Mouse (Mus musculus): ENCODE data around the gene Pcsk5. TPM values are rescaled to one million over a fixed set of nuclear protein-coding genes. Genes with fewer than 3 reads are reported as not detected.

Pcsk5 gene
- polyA plus RNA-seq, 1 experiment from 2014 or later, result 14.3 TPM

DNA sequence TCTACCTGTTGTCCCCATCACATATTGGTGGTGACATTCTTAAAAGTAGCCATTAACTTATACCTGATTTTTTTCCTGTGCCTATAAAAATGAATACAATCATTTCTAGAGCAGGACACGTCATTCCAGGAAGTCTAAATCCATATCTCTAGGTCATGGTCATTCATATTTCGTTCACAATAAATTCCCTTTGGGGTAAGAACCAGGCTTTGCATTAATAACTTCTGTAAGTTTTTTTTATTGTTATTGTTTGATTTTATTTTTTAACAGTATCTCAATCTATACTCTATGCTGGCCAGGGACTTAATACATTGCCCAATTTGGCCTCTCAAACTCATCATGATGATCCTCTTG, 408.9 kb downstream of the Pcsk5 start:
- H3K36me3 ChIP-seq (replicated peaks), result no peaks in the 10 kb centered on the region
- H3K4me3 ChIP-seq, result no peak overlapping the region
- WGBS, result 81% methylated on average over 2 of the region's 2 CpGs
- H3K27ac ChIP-seq (replicated peaks), result no peak overlapping the region
- H3K27me3 ChIP-seq (replicated peaks; ENCODE audit: low read depth, poor library complexity, severe bottlenecking), result no peaks in the 10 kb centered on the region
- no peak for DNase-seq (ENCODE audit: low spot score)
- H3K4me1 ChIP-seq, result no peaks in the 10 kb centered on the region
- H3K9me3 ChIP-seq, result no peaks in the 10 kb centered on the region

DNA sequence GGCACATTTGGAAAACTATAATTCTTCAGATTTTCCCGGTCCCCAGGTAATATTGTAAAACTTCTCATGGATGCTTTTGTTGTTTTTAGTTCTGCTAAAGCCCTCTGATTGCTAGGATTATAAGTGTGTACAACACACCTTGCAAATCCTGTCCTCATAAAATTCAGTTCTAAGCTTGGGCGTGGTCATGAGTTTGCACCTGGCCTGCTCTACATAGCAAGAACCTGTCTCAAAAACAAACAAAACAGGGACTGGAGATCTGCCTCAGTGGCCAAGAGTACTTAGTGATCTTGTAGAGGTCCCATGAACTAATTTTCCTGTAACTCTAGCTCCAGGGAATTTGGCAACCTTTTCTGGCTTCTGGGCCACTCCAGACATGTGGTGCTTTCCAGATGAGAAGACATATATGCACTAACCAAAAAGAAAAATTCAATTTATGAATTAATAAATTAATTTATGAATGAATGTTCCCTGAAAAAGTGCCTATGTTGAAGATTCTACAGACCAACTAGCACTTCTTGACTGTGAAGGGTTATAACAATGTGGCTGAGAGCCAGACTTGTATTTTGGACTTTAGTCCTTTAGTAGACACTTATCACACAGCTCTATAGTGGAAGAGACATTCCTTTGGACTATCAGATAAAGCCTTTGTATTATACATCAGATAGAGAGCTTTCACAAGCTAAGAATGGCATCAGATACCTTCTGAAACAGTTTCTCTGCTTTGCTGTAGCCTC, 409.4 kb downstream of the Pcsk5 start:
- H3K27me3 ChIP-seq (replicated peaks; ENCODE audit: low read depth, poor library complexity, severe bottlenecking), result no peaks in the 10 kb centered on the region
- WGBS, result 91% methylated on average over 2 of the region's 2 CpGs
- H3K4me1 ChIP-seq, result no peaks in the 10 kb centered on the region
- no peak overlapping the region for H3K27ac ChIP-seq (replicated peaks)
- DNase-seq (ENCODE audit: low spot score), result no peak
- H3K9me3 ChIP-seq, result no peaks in the 10 kb centered on the region
- H3K4me3 ChIP-seq, result no peak overlapping the region
- H3K36me3 ChIP-seq (replicated peaks), result no peaks in the 10 kb centered on the region

DNA sequence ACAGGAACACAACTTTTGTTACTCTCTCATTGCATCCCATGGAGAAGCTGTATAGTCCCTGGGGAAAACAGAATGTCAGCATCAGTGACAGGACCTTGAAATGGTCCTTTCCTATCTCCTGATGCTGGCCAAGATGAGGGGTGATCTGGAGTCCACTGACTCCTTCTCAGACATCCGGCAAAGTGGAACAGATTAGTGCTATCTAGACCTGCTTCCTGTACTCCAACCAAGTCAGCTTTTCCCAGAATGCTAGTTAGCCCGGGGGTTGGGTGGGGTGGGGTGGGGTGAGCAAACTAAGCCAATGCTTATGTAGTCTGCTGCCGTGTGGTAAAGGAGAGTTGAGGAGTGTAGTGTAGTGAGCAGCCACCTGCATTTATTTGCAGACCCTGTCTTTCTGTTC, 414.1 kb downstream of the Pcsk5 start:
- Histone ChIP-seq H3K27ac (replicated peaks) (no peak overlapping the region), H3K4me3 (no peak overlapping the region), H3K27me3 (replicated peaks; ENCODE audit: low read depth, poor library complexity, severe bottlenecking) (no peaks in the 10 kb centered on the region), H3K9me3 (no peaks in the 10 kb centered on the region), H3K36me3 (replicated peaks) (no peaks in the 10 kb centered on the region), H3K4me1 (no peaks in the 10 kb centered on the region)
- WGBS, result 81% methylated on average over 3 of the region's 3 CpGs
- DNase-seq (ENCODE audit: low spot score), result no peak

DNA sequence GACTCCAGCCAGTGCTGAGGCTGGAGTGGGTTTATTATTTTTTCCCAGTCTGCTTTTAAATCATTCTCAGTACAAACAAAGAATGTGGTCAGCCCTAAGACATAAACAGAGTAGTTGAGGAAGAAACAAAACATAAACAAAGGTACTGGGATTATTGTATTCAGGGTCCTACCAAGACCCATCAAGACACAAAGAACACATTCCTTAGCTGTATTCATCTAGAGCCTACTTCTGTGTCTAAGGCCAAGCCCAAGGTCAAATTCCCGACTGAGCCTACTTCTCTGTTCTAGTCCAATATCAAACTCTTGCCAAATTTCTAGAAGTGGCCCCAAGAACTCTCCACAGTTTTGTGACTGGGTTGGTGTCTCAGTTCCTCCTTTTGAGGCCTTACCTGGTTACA, 419.6 kb downstream of the Pcsk5 start:
- DNase-seq (ENCODE audit: low spot score), result no peak
- H3K27ac ChIP-seq (replicated peaks), result no peak overlapping the region
- no peaks in the 10 kb centered on the region for H3K4me1 ChIP-seq
- H3K27me3 ChIP-seq (replicated peaks; ENCODE audit: low read depth, poor library complexity, severe bottlenecking), result no peaks in the 10 kb centered on the region
- WGBS, result 79% methylated on average over 1 of the region's 1 CpGs
- H3K9me3 ChIP-seq, result no peaks in the 10 kb centered on the region
- no peaks in the 10 kb centered on the region for H3K36me3 ChIP-seq (replicated peaks)
- no peak overlapping the region for H3K4me3 ChIP-seq

DNA sequence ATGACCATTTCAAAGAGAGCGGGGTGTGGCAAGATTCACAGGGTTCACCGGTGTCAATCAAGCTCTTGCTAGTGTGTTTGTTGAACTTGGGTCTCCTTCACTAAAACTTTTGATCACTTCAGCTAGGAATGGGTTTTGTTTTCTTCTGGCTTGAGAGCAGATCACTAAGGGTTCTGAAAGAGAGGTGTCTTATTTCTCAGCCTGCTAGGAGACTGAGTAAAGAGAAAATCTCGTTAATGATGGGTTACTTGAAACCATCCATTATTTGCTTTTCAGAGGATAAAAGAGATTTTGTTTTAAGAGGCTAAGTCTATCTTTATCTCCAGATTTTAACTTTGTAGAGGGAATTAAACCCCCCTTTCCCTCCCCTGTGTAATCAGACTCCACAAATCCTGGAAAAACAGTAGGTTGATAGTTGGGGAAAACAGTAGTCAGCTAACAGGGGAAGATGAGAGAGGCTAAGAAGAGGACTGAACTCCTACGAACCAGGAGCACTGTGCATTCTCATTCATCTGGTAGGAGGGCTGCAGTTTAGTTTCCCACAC, 424.4 kb downstream of the Pcsk5 start:
- DNase-seq (ENCODE audit: low spot score), result no peak
- H3K27me3 ChIP-seq (replicated peaks; ENCODE audit: low read depth, poor library complexity, severe bottlenecking), result no peaks in the 10 kb centered on the region
- 46% methylated on average over 4 of the region's 4 CpGs for WGBS

DNA sequence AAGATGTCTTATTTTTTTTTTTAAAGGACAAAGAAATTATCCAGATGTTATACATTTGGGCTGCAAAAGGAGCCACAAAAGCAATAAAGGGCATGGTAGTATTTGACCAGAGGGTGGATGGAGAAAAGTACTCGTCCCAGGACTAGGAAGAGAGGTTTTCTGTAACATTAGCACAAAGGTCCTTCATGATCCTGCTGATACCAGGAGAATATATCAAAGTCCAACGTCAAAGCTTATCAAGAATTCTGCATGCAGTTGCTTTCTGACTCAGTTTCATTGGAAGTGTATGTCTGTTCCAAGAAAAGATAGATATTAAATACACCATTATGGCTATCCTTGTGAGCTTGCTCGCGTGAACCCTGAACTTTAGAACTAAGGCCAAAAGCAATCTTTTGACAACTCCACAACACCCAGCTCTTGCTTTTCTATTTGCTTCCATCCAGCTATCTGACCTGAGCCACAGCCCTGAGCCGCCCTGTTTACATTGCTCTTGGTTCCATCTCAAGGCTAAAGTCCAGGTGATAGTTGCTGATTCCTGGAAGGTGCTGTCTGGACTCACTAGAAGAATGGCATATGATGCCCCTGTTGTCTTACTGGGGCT, 426.9 kb downstream of the Pcsk5 start:
- no peaks in the 10 kb centered on the region for H3K36me3 ChIP-seq (replicated peaks)
- H3K4me1 ChIP-seq, result no peaks in the 10 kb centered on the region
- no peaks in the 10 kb centered on the region for H3K27me3 ChIP-seq (replicated peaks; ENCODE audit: low read depth, poor library complexity, severe bottlenecking)
- no peak for DNase-seq (ENCODE audit: low spot score)
- peaks cover 9% of the 10 kb centered on the region; the same call in 1 of the 2 replicates for H3K9me3 ChIP-seq
- H3K27ac ChIP-seq (replicated peaks), result no peak overlapping the region
- WGBS, result 86% methylated on average over 5 of the region's 5 CpGs
- no peak overlapping the region for H3K4me3 ChIP-seq

More for the DNA sequence above, 424.4 kb downstream of the Pcsk5 start:
- H3K27ac ChIP-seq (replicated peaks), result no peak overlapping the region
- no peaks in the 10 kb centered on the region for H3K9me3 ChIP-seq
- no peak overlapping the region for H3K4me3 ChIP-seq
- no peaks in the 10 kb centered on the region for H3K4me1 ChIP-seq
- H3K36me3 ChIP-seq (replicated peaks), result no peaks in the 10 kb centered on the region

DNA sequence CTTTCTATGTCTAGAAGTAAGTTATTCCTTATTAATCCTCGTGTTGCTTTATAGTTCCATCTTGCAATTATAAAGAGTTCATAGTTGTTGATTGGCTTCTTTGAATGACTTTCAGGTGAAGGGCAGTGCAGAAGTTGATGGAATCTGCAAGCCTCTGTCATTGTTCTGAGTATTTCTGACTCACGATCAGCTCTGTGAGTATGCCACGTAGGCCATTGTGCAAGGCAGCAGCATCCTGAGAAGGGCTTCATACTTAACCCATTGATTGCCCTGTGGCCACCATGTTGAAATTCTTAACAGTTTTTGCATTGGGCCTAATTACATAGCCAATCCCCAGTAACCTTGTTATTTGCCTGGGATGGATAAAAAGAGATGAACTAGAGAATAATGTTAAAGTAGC, 428.1 kb downstream of the Pcsk5 start:
- 67% methylated on average over 3 of the region's 3 CpGs for WGBS
- H3K27ac ChIP-seq (replicated peaks), result no peak overlapping the region
- no peaks in the 10 kb centered on the region for H3K4me1 ChIP-seq
- DNase-seq (ENCODE audit: low spot score), result no peak
- H3K4me3 ChIP-seq, result no peak overlapping the region
- H3K27me3 ChIP-seq (replicated peaks; ENCODE audit: low read depth, poor library complexity, severe bottlenecking), result no peaks in the 10 kb centered on the region
- peaks cover 9% of the 10 kb centered on the region; the same call in 1 of the 2 replicates for H3K9me3 ChIP-seq
- no peaks in the 10 kb centered on the region for H3K36me3 ChIP-seq (replicated peaks)

DNA sequence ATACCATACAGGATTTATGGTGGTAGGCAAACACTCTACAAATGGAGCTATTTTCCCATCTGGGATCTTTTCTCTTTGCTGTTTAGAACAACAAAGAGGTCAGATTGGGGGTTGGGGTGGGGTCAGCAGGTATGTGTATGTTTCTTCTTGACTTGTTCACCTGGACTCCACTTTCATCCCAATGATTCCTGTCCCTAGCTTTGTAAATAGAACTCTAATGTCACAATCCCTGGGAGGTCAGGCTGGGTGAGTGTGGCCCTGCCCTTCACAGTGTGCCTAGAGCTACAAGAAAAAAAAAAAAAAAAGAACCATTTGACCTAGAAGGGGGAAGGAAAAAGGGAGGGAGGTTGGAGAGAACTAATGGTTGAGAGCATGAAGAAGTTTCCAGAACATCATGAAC, 428.8 kb downstream of the Pcsk5 start:
- peaks cover 9% of the 10 kb centered on the region; the same call in 1 of the 2 replicates for H3K9me3 ChIP-seq
- DNase-seq (ENCODE audit: low spot score), result no peak
- no peak overlapping the region for H3K4me3 ChIP-seq
- H3K27ac ChIP-seq (replicated peaks), result no peak overlapping the region
- H3K27me3 ChIP-seq (replicated peaks; ENCODE audit: low read depth, poor library complexity, severe bottlenecking), result no peaks in the 10 kb centered on the region
- H3K4me1 ChIP-seq, result no peaks in the 10 kb centered on the region
- no peaks in the 10 kb centered on the region for H3K36me3 ChIP-seq (replicated peaks)

DNA sequence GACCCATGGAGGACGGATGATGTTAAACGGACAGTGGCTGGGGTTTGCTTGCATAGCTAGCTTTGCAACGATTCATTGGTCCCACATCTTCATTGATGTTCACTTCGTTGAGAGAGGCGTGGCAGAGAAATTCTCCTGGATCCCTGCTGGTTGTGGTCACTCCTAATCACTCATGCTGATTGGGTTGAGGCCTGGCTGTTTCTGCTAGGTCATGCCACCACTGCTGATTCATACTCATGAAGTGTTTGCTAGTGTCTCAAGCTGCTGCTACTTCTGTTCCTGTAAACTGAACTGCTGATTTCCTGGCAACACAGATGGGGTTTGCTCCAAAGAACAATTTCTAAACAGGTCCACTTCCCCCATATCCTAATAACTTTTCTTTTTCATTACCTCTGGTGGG, 430.6 kb downstream of the Pcsk5 start:
- H3K36me3 ChIP-seq (replicated peaks), result no peaks in the 10 kb centered on the region
- H3K4me1 ChIP-seq, result no peaks in the 10 kb centered on the region
- WGBS, result 91% methylated on average over 5 of the region's 5 CpGs
- peaks cover 9% of the 10 kb centered on the region; the same call in 1 of the 2 replicates for H3K9me3 ChIP-seq
- no peak overlapping the region for H3K27ac ChIP-seq (replicated peaks)
- no peak for DNase-seq (ENCODE audit: low spot score)
- H3K4me3 ChIP-seq, result no peak overlapping the region
- H3K27me3 ChIP-seq (replicated peaks; ENCODE audit: low read depth, poor library complexity, severe bottlenecking), result no peaks in the 10 kb centered on the region

DNA sequence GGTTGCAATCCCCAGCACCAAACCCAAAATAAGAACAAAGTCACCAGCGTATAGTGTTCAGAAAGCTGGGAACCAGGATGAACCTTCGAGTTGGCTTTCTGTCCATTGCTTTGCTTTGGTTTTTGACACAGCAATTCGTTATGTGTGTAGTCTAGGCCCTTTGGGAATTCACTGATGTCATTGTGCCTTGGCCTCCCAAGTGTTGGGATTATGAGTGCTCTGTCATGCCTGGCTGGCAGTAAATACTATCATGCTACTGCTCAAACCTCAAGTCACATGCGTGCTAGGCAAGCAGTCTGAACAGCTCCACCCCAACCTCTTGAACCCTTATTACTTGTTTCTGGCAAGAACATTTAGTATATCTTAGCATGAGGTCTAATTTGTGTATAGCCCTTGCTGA, 434.3 kb downstream of the Pcsk5 start:
- Histone ChIP-seq H3K4me3 (no peak overlapping the region), H3K27me3 (replicated peaks; ENCODE audit: low read depth, poor library complexity, severe bottlenecking) (no peaks in the 10 kb centered on the region), H3K4me1 (no peaks in the 10 kb centered on the region), H3K36me3 (replicated peaks) (peaks cover 28% of the 10 kb centered on the region), H3K27ac (replicated peaks) (no peak overlapping the region), H3K9me3 (peaks cover 9% of the 10 kb centered on the region; the same call in 1 of the 2 replicates)
- no peak for DNase-seq (ENCODE audit: low spot score)
- 90% methylated on average over 4 of the region's 4 CpGs for WGBS

DNA sequence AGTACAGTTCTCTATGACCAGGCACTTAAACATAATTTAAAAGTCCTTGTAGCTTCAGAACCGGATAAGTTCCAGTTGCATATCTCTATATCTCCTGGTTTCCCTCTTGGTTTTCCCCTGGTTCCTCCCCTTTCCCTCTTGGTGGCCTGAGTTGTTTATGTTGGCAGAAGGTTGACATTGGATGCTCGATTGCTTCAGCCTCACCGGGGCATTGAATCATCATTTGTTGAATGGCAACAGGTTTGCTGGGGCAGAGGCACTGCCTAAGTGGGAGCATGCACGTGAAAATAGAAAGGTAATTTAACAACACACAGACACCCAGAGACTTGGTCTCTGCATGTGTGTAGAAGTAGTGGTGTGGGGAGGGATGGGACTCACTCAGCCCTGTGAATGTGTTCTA, 436.9 kb downstream of the Pcsk5 start:
- no peak overlapping the region for H3K27ac ChIP-seq (replicated peaks)
- 90% methylated on average over 4 of the region's 4 CpGs for WGBS
- DNase-seq (ENCODE audit: low spot score), result no peak
- no peaks in the 10 kb centered on the region for H3K27me3 ChIP-seq (replicated peaks; ENCODE audit: low read depth, poor library complexity, severe bottlenecking)
- H3K4me1 ChIP-seq, result no peaks in the 10 kb centered on the region
- no peaks in the 10 kb centered on the region for H3K9me3 ChIP-seq
- H3K36me3 ChIP-seq (replicated peaks), result peaks cover 50% of the 10 kb centered on the region
- no peak overlapping the region for H3K4me3 ChIP-seq

DNA sequence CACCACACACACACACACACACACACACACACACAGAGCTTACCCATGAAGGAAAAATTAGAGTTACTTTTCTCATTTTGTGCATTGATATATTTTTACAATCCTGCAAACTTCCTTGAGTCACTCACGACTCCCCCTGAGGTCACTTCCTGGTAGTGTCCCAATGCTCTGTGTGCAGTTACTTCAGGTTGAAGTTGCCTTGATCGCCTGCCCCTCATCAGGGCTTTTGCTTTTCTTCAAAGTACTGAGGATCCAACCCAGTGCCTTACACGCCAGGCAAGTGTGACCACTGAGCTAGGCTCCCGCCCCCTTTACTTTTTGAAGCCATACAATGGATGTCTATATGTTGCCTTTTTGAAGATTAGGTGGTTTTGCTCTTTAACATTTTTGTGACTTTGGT, 437.5 kb downstream of the Pcsk5 start:
- Histone ChIP-seq H3K36me3 (replicated peaks) (peaks cover 50% of the 10 kb centered on the region), H3K27ac (replicated peaks) (no peak overlapping the region), H3K27me3 (replicated peaks; ENCODE audit: low read depth, poor library complexity, severe bottlenecking) (no peaks in the 10 kb centered on the region), H3K9me3 (no peaks in the 10 kb centered on the region), H3K4me1 (peaks cover 4% of the 10 kb centered on the region; the same call in 1 of the 2 replicates), H3K4me3 (no peak overlapping the region)
- WGBS, result 89% methylated on average over 4 of the region's 4 CpGs
- no peak for DNase-seq (ENCODE audit: low spot score)

DNA sequence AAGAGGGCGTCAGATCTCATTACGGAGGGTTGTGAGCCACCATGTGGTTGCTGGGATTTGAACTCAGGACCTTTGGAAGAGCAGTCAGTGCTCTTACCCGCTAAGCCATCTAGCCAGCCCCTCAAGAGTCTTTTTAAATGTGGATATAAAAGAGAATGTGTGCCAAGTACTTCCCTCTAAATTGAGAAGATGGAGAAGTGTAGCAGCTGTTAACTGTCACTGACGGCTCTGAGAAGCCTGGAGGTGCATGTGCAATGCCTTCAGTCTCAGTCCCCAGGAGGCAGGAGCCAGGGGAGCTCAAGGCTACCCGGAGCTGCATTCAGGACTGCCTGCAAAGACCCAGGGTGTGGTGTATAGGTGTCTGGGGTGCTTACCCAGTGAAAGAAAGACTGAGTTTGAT, 439.5 kb downstream of the Pcsk5 start:
- Histone ChIP-seq H3K36me3 (replicated peaks) (peaks cover 50% of the 10 kb centered on the region), H3K27me3 (replicated peaks; ENCODE audit: low read depth, poor library complexity, severe bottlenecking) (peaks cover 5% of the 10 kb centered on the region), H3K4me1 (peaks cover 15% of the 10 kb centered on the region), H3K9me3 (no peaks in the 10 kb centered on the region), H3K27ac (replicated peaks) (no peak overlapping the region), H3K4me3 (no peak overlapping the region)
- 84% methylated on average over 5 of the region's 5 CpGs for WGBS
- no peak for DNase-seq (ENCODE audit: low spot score)
